Mouse (Mus musculus) midbrain, embryonic 12.5 days (tissue): ENCODE measurements around the gene Ets1. TPM values are rescaled to one million over a fixed set of nuclear protein-coding genes. Genes with fewer than 3 reads are reported as not detected.

Experiments used
- ATAC-seq: fragments of 200-750 bp; cut with Nextera tagmentation; 2 replicates; pipeline ENCODE4 v1.8.0; 2017; ENCODE audit warnings: low read depth, moderate TSS enrichment, moderate library complexity; ENCODE audit not compliant: low FRiP score
- H3K27ac ChIP-seq: fragments of 300-500 bp; sonication (generic); replicated peaks from 2 replicates; pipeline ENCODE4 v1.5.1; 2016; ENCODE audit warnings: mild to moderate bottlenecking
- H3K27me3 ChIP-seq: fragments of 300-500 bp; sonication (generic); 2 replicates; pipeline ENCODE4 v1.6.1; 2016; ENCODE audit warnings: mild to moderate bottlenecking
- H3K36me3 ChIP-seq: fragments of 300-500 bp; sonication (generic); 2 replicates; pipeline ENCODE4 v1.6.1; 2016
- H3K4me1 ChIP-seq: fragments of 300-500 bp; sonication (generic); 2 replicates; pipeline ENCODE4 v1.6.1; 2016
- H3K4me2 ChIP-seq: fragments of 300-500 bp; sonication (generic); replicated peaks from 2 replicates; pipeline ENCODE4 v1.6.1; 2016; ENCODE audit warnings: mild to moderate bottlenecking, moderate library complexity
- H3K4me3 ChIP-seq: fragments of 300-500 bp; sonication (generic); 2 replicates; pipeline ENCODE4 v1.5.1; 2016; ENCODE audit warnings: mild to moderate bottlenecking
- H3K9ac ChIP-seq: fragments of 300-500 bp; sonication (generic); replicated peaks from 2 replicates; pipeline ENCODE4 v1.6.1; 2016; ENCODE audit warnings: mild to moderate bottlenecking, moderate library complexity
- H3K9me3 ChIP-seq: fragments of 300-500 bp; sonication (generic); 2 replicates; pipeline ENCODE4 v1.6.1; 2016; ENCODE audit warnings: mild to moderate bottlenecking
- WGBS: fragments of 180-500 bp; shearing (Covaris S2); methylation state at CpG from one replicate; pipeline ENCODE4 v1.1.7; 2016; 5-methylcytosine and 5-hydroxymethylcytosine counted together
- polyA plus RNA-seq: library from polyadenylated mRNA; unstranded; fragments of >200 nt; fragmentation: Nextera tagmentation; extraction: Ambion mirVana; gene quantifications from 2 replicates; pipeline ENCODE4 v1.2.1, GENCODE M21; 2016

Ets1 gene
- polyA plus RNA-seq, 1 experiment from 2014 or later: 26.3 TPM

- H3K4me3 ChIP-seq: no peak overlapping the region
- H3K4me2 ChIP-seq: no peak overlapping the region
- no peak for ATAC-seq
- no peaks in the 10 kb centered on the region for H3K9me3 ChIP-seq
- WGBS: 75% methylated on average over 7 of the region's 7 CpGs
- H3K27me3 ChIP-seq: no peaks in the 10 kb centered on the region
- H3K9ac ChIP-seq: no peak overlapping the region
- no peak overlapping the region for H3K27ac ChIP-seq
- no peaks in the 10 kb centered on the region for H3K4me1 ChIP-seq
- H3K36me3 ChIP-seq: no peaks in the 10 kb centered on the region
These were observed 151.1 kb downstream of the Ets1 start for GRCm38 (mm10) chr9:32787091-32787490.

GRCm38 (mm10) chr9:32787615-32788014, 151.6 kb downstream of the Ets1 start:
- no peak overlapping the region for H3K4me2 ChIP-seq
- no peak overlapping the region for H3K27ac ChIP-seq
- no peaks in the 10 kb centered on the region for H3K4me1 ChIP-seq
- no peak for ATAC-seq
- H3K9ac ChIP-seq: no peak overlapping the region
- H3K36me3 ChIP-seq: no peaks in the 10 kb centered on the region
- H3K4me3 ChIP-seq: no peak overlapping the region
- no peaks in the 10 kb centered on the region for H3K9me3 ChIP-seq
- 11% methylated on average over 1 of the region's 1 CpGs for WGBS
- no peaks in the 10 kb centered on the region for H3K27me3 ChIP-seq

- Histone ChIP-seq H3K27me3 (no peaks in the 10 kb centered on the region), H3K27ac (no peak overlapping the region), H3K4me3 (no peak overlapping the region), H3K9ac (no peak overlapping the region), H3K36me3 (no peaks in the 10 kb centered on the region), H3K4me2 (no peak overlapping the region), H3K9me3 (no peaks in the 10 kb centered on the region), H3K4me1 (no peaks in the 10 kb centered on the region)
- no peak for ATAC-seq
- WGBS: 64% methylated on average over 7 of the region's 7 CpGs
These were observed 153.3 kb downstream of the Ets1 start for GRCm38 (mm10) chr9:32789306-32789705.

- 77% methylated on average over 6 of the region's 6 CpGs for WGBS
- H3K27ac ChIP-seq: no peak overlapping the region
These were observed 155.7 kb downstream of the Ets1 start for GRCm38 (mm10) chr9:32791699-32792098.

GRCm38 (mm10) chr9:32798171-32798570, 162.2 kb downstream of the Ets1 start:
- no peak overlapping the region for H3K4me2 ChIP-seq
- 74% methylated on average over 1 of the region's 1 CpGs for WGBS
- no peak for ATAC-seq

More at GRCm38 (mm10) chr9:32791699-32792098, 155.7 kb downstream of the Ets1 start:
- H3K9me3 ChIP-seq: no peaks in the 10 kb centered on the region
- no peak overlapping the region for H3K4me3 ChIP-seq
- H3K27me3 ChIP-seq: no peaks in the 10 kb centered on the region
- H3K9ac ChIP-seq: no peak overlapping the region
- ATAC-seq: no peak
- H3K4me2 ChIP-seq: no peak overlapping the region
- H3K4me1 ChIP-seq: no peaks in the 10 kb centered on the region
- no peaks in the 10 kb centered on the region for H3K36me3 ChIP-seq

GRCm38 (mm10) chr9:32806106-32806505, 170.1 kb downstream of the Ets1 start:
- 87% methylated on average over 4 of the region's 4 CpGs for WGBS
- no peak overlapping the region for H3K4me2 ChIP-seq
- no peaks in the 10 kb centered on the region for H3K36me3 ChIP-seq
- no peaks in the 10 kb centered on the region for H3K4me1 ChIP-seq
- no peak overlapping the region for H3K9ac ChIP-seq
- no peak overlapping the region for H3K4me3 ChIP-seq
- no peaks in the 10 kb centered on the region for H3K9me3 ChIP-seq
- H3K27ac ChIP-seq: no peak overlapping the region
- H3K27me3 ChIP-seq: no peaks in the 10 kb centered on the region
- ATAC-seq: no peak

More at GRCm38 (mm10) chr9:32798171-32798570, 162.2 kb downstream of the Ets1 start:
- Histone ChIP-seq H3K27me3 (no peaks in the 10 kb centered on the region), H3K27ac (no peak overlapping the region), H3K9ac (no peak overlapping the region), H3K4me1 (no peaks in the 10 kb centered on the region), H3K4me3 (no peak overlapping the region), H3K36me3 (no peaks in the 10 kb centered on the region), H3K9me3 (no peaks in the 10 kb centered on the region)

Other genes with a start within 250 kb of the Ets1 start
- 10.9 and 11.0 TPM in 2 replicates for gene Fli1, start 93.4 kb upstream of the Ets1 start, polyA plus RNA-seq